Mouse (Mus musculus) ES-E14 (cell line): ENCODE measurements at regions not wholly inside any gene's neighbourhood (a gene's known extent, or its start where the extent isn't known, plus 50 kb on each side); places are given as distances from the start of the nearest gene placed in this dataset.

Experiments used
- DNase-seq: peaks from one replicate; pipeline ENCODE4 v3.0.0-alpha.2; 2013; ENCODE audit warnings: low read depth, low spot score
- H3K27ac ChIP-seq: 2 replicates; pipeline ENCODE4 v1.5.1; 2012; ENCODE audit warnings: low read depth, mild to moderate bottlenecking, low read length, moderate library complexity, mixed read lengths; ENCODE audit not compliant: poor library complexity, insufficient read depth, severe bottlenecking
- H3K36me3 ChIP-seq: 2 replicates; pipeline ENCODE4 v1.6.1; 2012; ENCODE audit warnings: mild to moderate bottlenecking, low read length, moderate library complexity, mixed read lengths; ENCODE audit not compliant: control insufficient read depth, poor library complexity, insufficient read depth, severe bottlenecking
- H3K4me1 ChIP-seq, 2 experiments: fragments of 150-350 bp in 1 of 2; sonication (generic) in 1 of 2; 2 replicates each; pipeline ENCODE4 v1.6.1; 2012; ENCODE audit warnings: low read length in 2 of 2, mild to moderate bottlenecking in 1 of 2, mixed read lengths in 1 of 2; ENCODE audit not compliant: control insufficient read depth in 2 of 2, insufficient read depth in 2 of 2, poor library complexity in 1 of 2
- H3K4me3 ChIP-seq, 2 experiments: fragments of 150-350 bp in 1 of 2; sonication (generic) in 1 of 2; 2 replicates each; pipeline ENCODE4 v1.5.1; 2012; ENCODE audit warnings: low read length in 2 of 2, low read depth in 1 of 2, mild to moderate bottlenecking in 1 of 2, mixed read lengths in 1 of 2; ENCODE audit not compliant: insufficient read depth in 1 of 2, poor library complexity in 1 of 2, severe bottlenecking in 1 of 2
- H3K9ac ChIP-seq: 2 replicates; pipeline ENCODE4 v1.6.1; 2012; ENCODE audit warnings: low read depth, mild to moderate bottlenecking, low read length, mixed read lengths; ENCODE audit not compliant: poor library complexity, insufficient read depth, severe bottlenecking
- H3K9me3 ChIP-seq: fragments of 150-350 bp; sonication (generic); 2 replicates; pipeline ENCODE4 v1.6.1; 2012; ENCODE audit warnings: low read depth, mild to moderate bottlenecking, low read length; ENCODE audit not compliant: control insufficient read depth, insufficient read depth
- CHD2 ChIP-seq: IDR thresholded peaks from 2 replicates; pipeline ENCODE4 v1.6.1; 2014; ENCODE audit warnings: mild to moderate bottlenecking, low read depth, low read length, inconsistent platforms
- HCFC1 ChIP-seq: IDR thresholded peaks from 2 replicates; pipeline ENCODE4 v1.6.1; 2012; ENCODE audit warnings: low read length, inconsistent platforms, borderline replicate concordance; ENCODE audit not compliant: insufficient read depth
- MAFK ChIP-seq: IDR thresholded peaks from 2 replicates; pipeline ENCODE4 v1.6.1; 2014; ENCODE audit warnings: mild to moderate bottlenecking, low read depth, low read length, inconsistent platforms; ENCODE audit not compliant: insufficient read depth
- ZC3H11A ChIP-seq: IDR thresholded peaks from 2 replicates; pipeline ENCODE4 v1.6.1; 2012; ENCODE audit warnings: low read depth, mild to moderate bottlenecking, inconsistent platforms, low read length, borderline replicate concordance
- ZNF384 ChIP-seq: IDR thresholded peaks from 2 replicates; pipeline ENCODE4 v1.6.1; 2012; ENCODE audit warnings: low read depth, low read length, inconsistent platforms
- in situ Hi-C, 2 experiments: fragments of 600-800 bp; cut with MboI; formaldehyde crosslinking; loops; one replicate each; pipeline ENCODE4 v1.15.1; 2025; ENCODE audit warnings: low sequenced_read_pairs in 2 of 2, inconsistent platforms in 1 of 2; ENCODE audit not compliant: unreplicated experiment in 2 of 2

- TF ChIP-seq CHD2, result no peak
- no peak for TF ChIP-seq MAFK
- TF ChIP-seq ZNF384, result no peak
- TF ChIP-seq HCFC1, result no peak
- TF ChIP-seq ZC3H11A, result no peak
- Histone ChIP-seq H3K9ac (no peak overlapping the region), H3K36me3 (no peaks in the 10 kb centered on the region), H3K9me3 (no peaks in the 10 kb centered on the region), H3K4me3 (no peak overlapping the region), H3K4me1 (peaks cover 0 to 5% of the 10 kb centered on the region in 2 experiments; a peak in 1 of 4 replicates), H3K27ac (no peak overlapping the region)
- no peak for DNase-seq
- in situ Hi-C loops, result no loop called here
These were observed 207.1 kb downstream of the Snx10 start for GRCm38 (mm10) chr6:51730564-51731351.

GRCm38 (mm10) chr6:51732298-51732895, 208.7 kb downstream of the Snx10 start:
- DNase-seq, result no peak

GRCm38 (mm10) chr6:51736051-51736450, 212.3 kb downstream of the Snx10 start:
- in situ Hi-C loops, result no loop called here
- no peak for TF ChIP-seq ZNF384
- no peak for TF ChIP-seq HCFC1
- TF ChIP-seq CHD2, result no peak
- TF ChIP-seq ZC3H11A, result no peak
- TF ChIP-seq MAFK, result no peak
- Histone ChIP-seq H3K4me3 (no peak overlapping the region), H3K27ac (no peak overlapping the region), H3K9ac (no peak overlapping the region), H3K36me3 (no peaks in the 10 kb centered on the region), H3K4me1 (peaks cover 0 to 5% of the 10 kb centered on the region in 2 experiments; a peak in 1 of 4 replicates), H3K9me3 (no peaks in the 10 kb centered on the region)
- DNase-seq, result no peak

More at GRCm38 (mm10) chr6:51732298-51732895, 208.7 kb downstream of the Snx10 start:
- Histone ChIP-seq H3K9ac (no peak overlapping the region), H3K36me3 (no peaks in the 10 kb centered on the region), H3K4me1 (peaks cover 0 to 5% of the 10 kb centered on the region in 2 experiments; a peak in 1 of 4 replicates), H3K4me3 (no peak overlapping the region), H3K9me3 (no peaks in the 10 kb centered on the region), H3K27ac (no peak overlapping the region)
- TF ChIP-seq MAFK (no peak), ZC3H11A (no peak), CHD2 (no peak), ZNF384 (no peak), HCFC1 (no peak)
- in situ Hi-C loops, result no loop called here

GRCm38 (mm10) chr6:51743105-51743660, 219.5 kb downstream of the Snx10 start:
- no peaks in the 10 kb centered on the region for H3K4me1 ChIP-seq
- H3K4me3 ChIP-seq, result no peak overlapping the region
- H3K9ac ChIP-seq, result no peak overlapping the region
- TF ChIP-seq CHD2 (no peak), MAFK (no peak), ZC3H11A (no peak), HCFC1 (no peak), ZNF384 (no peak)
- in situ Hi-C loops, result no loop called here
- no peak overlapping the region for H3K27ac ChIP-seq
- H3K9me3 ChIP-seq, result no peaks in the 10 kb centered on the region
- no peak for DNase-seq
- no peaks in the 10 kb centered on the region for H3K36me3 ChIP-seq
